Mouse (Mus musculus): ENCODE data around the gene Adra1d. TPM values are rescaled to one million over a fixed set of nuclear protein-coding genes. Genes with fewer than 3 reads are reported as not detected.

Adra1d gene
- polyA plus RNA-seq, 1 experiment, result not detected

GRCm38 (mm10) chr2:131518790-131519189 is 43.3 kb downstream of the Adra1d start:
- H3K4me1 ChIP-seq, result peaks cover 96% of the 10 kb centered on the region
- no peaks in the 10 kb centered on the region for H3K27me3 ChIP-seq (replicated peaks)
- peaks cover 100% of the 10 kb centered on the region for H3K36me3 ChIP-seq (replicated peaks; ENCODE audit: low read length)
- H3K4me3 ChIP-seq (replicated peaks), result peak overlapping the region; percentile 83
- no peaks in the 10 kb centered on the region for H3K9me3 ChIP-seq
- no peak; the same call in 2 of the 3 replicates for TF ChIP-seq GATA1 (IDR thresholded peaks at IDR 0.05; ENCODE audit: borderline replicate concordance, low read length)
- no peak for TF ChIP-seq FLI1 (IDR thresholded peaks at IDR 0.05; ENCODE audit: low read length)

GRCm38 (mm10) chr2:131517550-131517949 is 44.5 kb downstream of the Adra1d start:
- TF ChIP-seq FLI1 (IDR thresholded peaks at IDR 0.05; ENCODE audit: low read length), result no peak
- no peak for TF ChIP-seq GATA1 (IDR thresholded peaks at IDR 0.05; ENCODE audit: borderline replicate concordance, low read length)
- Histone ChIP-seq H3K27me3 (replicated peaks) (no peaks in the 10 kb centered on the region), H3K4me1 (peaks cover 98% of the 10 kb centered on the region), H3K4me3 (replicated peaks) (no peak overlapping the region), H3K9me3 (no peaks in the 10 kb centered on the region), H3K36me3 (replicated peaks; ENCODE audit: low read length) (peaks cover 98% of the 10 kb centered on the region)

GRCm38 (mm10) chr2:131514055-131514621 is 47.9 kb downstream of the Adra1d start:
- Histone ChIP-seq H3K4me3 (replicated peaks) (peak overlapping the region; percentile 88), H3K9me3 (no peaks in the 10 kb centered on the region), H3K36me3 (replicated peaks; ENCODE audit: low read length) (peaks cover 91% of the 10 kb centered on the region), H3K4me1 (peaks cover 100% of the 10 kb centered on the region), H3K27me3 (replicated peaks) (no peaks in the 10 kb centered on the region)
- peak; percentile 74; the same call in 2 of the 3 replicates for TF ChIP-seq GATA1 (IDR thresholded peaks at IDR 0.05; ENCODE audit: borderline replicate concordance, low read length)
- TF ChIP-seq FLI1 (IDR thresholded peaks at IDR 0.05; ENCODE audit: low read length), result no peak

GRCm38 (mm10) chr2:131513477-131513876 is 48.6 kb downstream of the Adra1d start:
- H3K36me3 ChIP-seq (replicated peaks; ENCODE audit: low read length), result peaks cover 86% of the 10 kb centered on the region
- H3K4me1 ChIP-seq, result peaks cover 100% of the 10 kb centered on the region

GRCm38 (mm10) chr2:131510531-131510930 is 51.6 kb downstream of the Adra1d start:
- TF ChIP-seq GATA1 (IDR thresholded peaks at IDR 0.05; ENCODE audit: borderline replicate concordance, low read length) (no peak), FLI1 (IDR thresholded peaks at IDR 0.05; ENCODE audit: low read length) (no peak)
- peak overlapping the region; percentile 91 for H3K4me3 ChIP-seq (replicated peaks)
- H3K4me1 ChIP-seq, result peaks cover 100% of the 10 kb centered on the region
- peaks cover 84% of the 10 kb centered on the region for H3K36me3 ChIP-seq (replicated peaks; ENCODE audit: low read length)
- no peaks in the 10 kb centered on the region for H3K9me3 ChIP-seq
- no peaks in the 10 kb centered on the region for H3K27me3 ChIP-seq (replicated peaks)

More at GRCm38 (mm10) chr2:131513477-131513876, 48.6 kb downstream of the Adra1d start:
- TF ChIP-seq FLI1 (IDR thresholded peaks at IDR 0.05; ENCODE audit: low read length), result no peak
- no peak for TF ChIP-seq GATA1 (IDR thresholded peaks at IDR 0.05; ENCODE audit: borderline replicate concordance, low read length)
- Histone ChIP-seq H3K9me3 (no peaks in the 10 kb centered on the region), H3K27me3 (replicated peaks) (no peaks in the 10 kb centered on the region), H3K4me3 (replicated peaks) (peak overlapping the region; percentile 88)

- H3K4me1 ChIP-seq, result peaks cover 100% of the 10 kb centered on the region
- peak overlapping the region; percentile 91 for H3K4me3 ChIP-seq (replicated peaks)
- TF ChIP-seq FLI1 (IDR thresholded peaks at IDR 0.05; ENCODE audit: low read length), result 0 out of 2 replicates have a peak, but pooled peaks have one; percentile 64
- no peak for TF ChIP-seq GATA1 (IDR thresholded peaks at IDR 0.05; ENCODE audit: borderline replicate concordance, low read length)
- peaks cover 84% of the 10 kb centered on the region for H3K36me3 ChIP-seq (replicated peaks; ENCODE audit: low read length)
- no peaks in the 10 kb centered on the region for H3K27me3 ChIP-seq (replicated peaks)
- H3K9me3 ChIP-seq, result no peaks in the 10 kb centered on the region
Measured at GRCm38 (mm10) chr2:131509671-131510313, 52.3 kb downstream of the Adra1d start.

- Histone ChIP-seq H3K9me3 (no peaks in the 10 kb centered on the region), H3K4me1 (peaks cover 100% of the 10 kb centered on the region), H3K36me3 (replicated peaks; ENCODE audit: low read length) (peaks cover 84% of the 10 kb centered on the region), H3K4me3 (replicated peaks) (peak overlapping the region; percentile 81), H3K27me3 (replicated peaks) (no peaks in the 10 kb centered on the region)
- no peak for TF ChIP-seq FLI1 (IDR thresholded peaks at IDR 0.05; ENCODE audit: low read length)
- TF ChIP-seq GATA1 (IDR thresholded peaks at IDR 0.05; ENCODE audit: borderline replicate concordance, low read length), result no peak
Measured at GRCm38 (mm10) chr2:131508501-131508900, 53.6 kb downstream of the Adra1d start.

GRCm38 (mm10) chr2:131506358-131506757 is 55.7 kb downstream of the Adra1d start:
- peak overlapping the region; percentile 57 for H3K4me3 ChIP-seq (replicated peaks)
- no peaks in the 10 kb centered on the region for H3K27me3 ChIP-seq (replicated peaks)
- H3K4me1 ChIP-seq, result peaks cover 100% of the 10 kb centered on the region
- H3K9me3 ChIP-seq, result no peaks in the 10 kb centered on the region
- peaks cover 86% of the 10 kb centered on the region for H3K36me3 ChIP-seq (replicated peaks; ENCODE audit: low read length)
- TF ChIP-seq GATA1 (IDR thresholded peaks at IDR 0.05; ENCODE audit: borderline replicate concordance, low read length) (no peak), FLI1 (IDR thresholded peaks at IDR 0.05; ENCODE audit: low read length) (no peak)

- H3K27me3 ChIP-seq (replicated peaks), result no peaks in the 10 kb centered on the region
- H3K9me3 ChIP-seq, result no peaks in the 10 kb centered on the region
- peak overlapping the region; percentile 60 for H3K4me3 ChIP-seq (replicated peaks)
- peaks cover 85% of the 10 kb centered on the region for H3K36me3 ChIP-seq (replicated peaks; ENCODE audit: low read length)
- TF ChIP-seq FLI1 (IDR thresholded peaks at IDR 0.05; ENCODE audit: low read length) (no peak), GATA1 (IDR thresholded peaks at IDR 0.05; ENCODE audit: borderline replicate concordance, low read length) (no peak)
- peaks cover 100% of the 10 kb centered on the region for H3K4me1 ChIP-seq
Measured at GRCm38 (mm10) chr2:131505431-131505830, 56.7 kb downstream of the Adra1d start.

GRCm38 (mm10) chr2:131502561-131502960 is 59.5 kb downstream of the Adra1d start:
- TF ChIP-seq FLI1 (IDR thresholded peaks at IDR 0.05; ENCODE audit: low read length), result no peak
- 0 out of 3 replicates have a peak, but pooled peaks have one; percentile 22 for TF ChIP-seq GATA1 (IDR thresholded peaks at IDR 0.05; ENCODE audit: borderline replicate concordance, low read length)
- Histone ChIP-seq H3K4me1 (peaks cover 100% of the 10 kb centered on the region), H3K9me3 (no peaks in the 10 kb centered on the region), H3K27me3 (replicated peaks) (no peaks in the 10 kb centered on the region), H3K36me3 (replicated peaks; ENCODE audit: low read length) (peaks cover 96% of the 10 kb centered on the region), H3K4me3 (replicated peaks) (peak overlapping the region; percentile 80)
